Mouse (Mus musculus) liver, postnatal 0 days (tissue): ENCODE results near the gene Gmcl1. TPM values are rescaled to one million over a fixed set of nuclear protein-coding genes. Genes with fewer than 3 reads are reported as not detected.

Experiments
- ATAC-seq: fragments of 200-750 bp; cut with Nextera tagmentation; 2 replicates; pipeline ENCODE4 v1.8.0; 2017; ENCODE audit warnings: mild to moderate bottlenecking, moderate library complexity
- DNase-seq: peaks from one replicate; pipeline ENCODE4 v3.0.0-alpha.2; 2016
- H3K27ac ChIP-seq: fragments of 300-500 bp; sonication (generic); 2 replicates; pipeline ENCODE4 v1.5.1; 2014; ENCODE audit warnings: antibody characterized with exemption, moderate library complexity, mild to moderate bottlenecking, low read depth
- H3K27me3 ChIP-seq: fragments of 300-500 bp; sonication (generic); 2 replicates; pipeline ENCODE4 v1.6.1; 2014; ENCODE audit warnings: low read length, control low read depth, mixed read lengths; ENCODE audit not compliant: insufficient read depth
- H3K36me3 ChIP-seq: fragments of 300-500 bp; sonication (generic); replicated peaks from 2 replicates; pipeline ENCODE4 v1.6.1; 2014; ENCODE audit warnings: mild to moderate bottlenecking, control low read depth, low read length, moderate library complexity, mixed read lengths; ENCODE audit not compliant: insufficient read depth
- H3K4me1 ChIP-seq: fragments of 300-500 bp; sonication (generic); 2 replicates; pipeline ENCODE4 v1.6.1; 2014; ENCODE audit warnings: antibody characterized with exemption, mild to moderate bottlenecking, control low read depth; ENCODE audit not compliant: insufficient read depth
- H3K4me2 ChIP-seq: fragments of 300-500 bp; sonication (generic); 2 replicates; pipeline ENCODE4 v1.6.1; 2014; ENCODE audit warnings: low read depth, mild to moderate bottlenecking, low read length, moderate library complexity, mixed read lengths
- H3K4me3 ChIP-seq: fragments of 300-500 bp; sonication (generic); 2 replicates; pipeline ENCODE4 v1.5.1; 2014; ENCODE audit warnings: low read depth, low read length
- H3K9ac ChIP-seq: fragments of 300-500 bp; sonication (generic); replicated peaks from 2 replicates; pipeline ENCODE4 v1.6.1; 2014; ENCODE audit warnings: mild to moderate bottlenecking, moderate library complexity
- H3K9me3 ChIP-seq: fragments of 300-500 bp; sonication (generic); 2 replicates; pipeline ENCODE4 v1.6.1; 2016; ENCODE audit warnings: mild to moderate bottlenecking, control low read depth, low read length, mixed read lengths
- CTCF ChIP-seq: sonication (generic); IDR thresholded peaks from 2 replicates; pipeline ENCODE4 v1.5.1; 2016; ENCODE audit warnings: antibody characterized with exemption, low read depth
- EP300 ChIP-seq: IDR thresholded peaks from 2 replicates; pipeline ENCODE4 v1.6.1; 2016; ENCODE audit warnings: antibody characterized with exemption, low read depth, mild to moderate bottlenecking
- WGBS: fragments of 180-500 bp; shearing (Covaris S2); extraction: QIAGEN DNeasy Blood & Tissue Kit; methylation state at CpG from one replicate; pipeline ENCODE4 v1.1.7; 2014; ENCODE audit not compliant: insufficient replicate concordance; 5-methylcytosine and 5-hydroxymethylcytosine counted together
- polyA plus RNA-seq: library from polyadenylated mRNA; unstranded; fragments of >200 nt; fragmentation: Nextera tagmentation; extraction: Ambion mirVana; gene quantifications from 2 replicates; pipeline ENCODE4 v1.2.1, GENCODE M21; 2015

Gmcl1 gene
- polyA plus RNA-seq, 1 experiment from 2014 or later = 5.0 TPM

DNA sequence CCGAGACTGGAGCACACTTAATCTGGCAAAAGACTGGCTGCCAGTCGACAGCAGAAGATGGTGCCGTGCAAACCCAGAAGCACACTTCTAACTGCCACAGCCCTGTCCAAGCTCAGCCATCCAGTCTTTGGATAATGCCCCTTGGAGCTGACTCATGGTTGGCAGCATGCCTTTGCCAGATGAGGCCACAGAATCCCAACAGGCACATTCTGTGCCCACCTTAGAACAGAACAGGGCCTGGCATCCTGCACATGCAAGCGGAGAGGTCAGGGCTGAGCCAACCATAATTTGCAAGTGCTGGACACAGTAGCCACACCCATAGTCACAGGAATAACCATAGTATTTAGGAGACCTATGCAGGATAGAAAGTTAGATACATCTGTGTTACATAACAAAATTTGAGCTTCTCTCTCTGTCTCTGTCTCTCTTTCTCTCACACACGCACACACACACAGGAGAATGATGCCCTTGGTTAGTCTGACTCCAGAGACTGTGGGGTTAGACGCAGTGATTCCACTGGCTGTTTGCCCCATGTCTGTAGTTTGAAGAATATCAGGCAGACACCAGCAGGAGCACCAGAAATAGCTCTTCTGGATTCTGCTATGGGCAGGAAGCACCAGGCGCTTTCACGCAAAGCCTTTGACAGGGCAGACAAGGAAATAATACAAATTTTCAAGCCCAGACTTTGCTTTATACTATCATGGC lies 43.0 kb upstream of the Gmcl1 start:
- H3K27me3 ChIP-seq = no peaks in the 10 kb centered on the region
- no peaks in the 10 kb centered on the region for H3K36me3 ChIP-seq
- H3K27ac ChIP-seq = no peak overlapping the region
- WGBS = 82% methylated on average over 8 of the region's 8 CpGs
- DNase-seq (no peak), ATAC-seq (no peak)
- H3K9me3 ChIP-seq = no peaks in the 10 kb centered on the region
- H3K9ac ChIP-seq = no peak overlapping the region
- H3K4me2 ChIP-seq = no peak overlapping the region
- no peaks in the 10 kb centered on the region for H3K4me1 ChIP-seq
- no peak for TF ChIP-seq CTCF
- TF ChIP-seq EP300 = no peak
- H3K4me3 ChIP-seq = no peak overlapping the region

DNA sequence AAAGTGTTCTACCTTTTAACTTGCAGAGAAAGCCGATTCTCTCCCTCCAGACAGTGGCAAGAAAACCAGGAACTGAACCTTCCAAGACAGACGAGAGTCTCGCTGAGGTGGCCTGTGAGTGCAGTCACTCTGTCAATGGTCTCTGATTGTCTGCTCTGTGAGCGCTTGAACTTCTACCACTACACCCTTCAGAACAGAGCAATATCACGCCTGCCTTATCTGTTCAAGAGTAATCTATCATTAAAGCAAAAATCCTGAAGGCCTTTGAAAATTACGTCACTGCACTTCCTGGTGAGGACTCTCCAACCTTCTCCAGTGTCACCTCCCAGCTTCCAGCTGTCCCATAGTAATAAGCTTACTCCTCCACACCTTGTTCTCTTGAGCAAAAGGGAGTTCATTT lies 41.8 kb upstream of the Gmcl1 start:
- H3K4me1 ChIP-seq = no peaks in the 10 kb centered on the region
- WGBS = 71% methylated on average over 6 of the region's 6 CpGs
- no peak overlapping the region for H3K4me3 ChIP-seq
- DNase-seq = no peak
- H3K9ac ChIP-seq = no peak overlapping the region
- no peak for ATAC-seq
- no peaks in the 10 kb centered on the region for H3K36me3 ChIP-seq
- no peaks in the 10 kb centered on the region for H3K9me3 ChIP-seq
- no peak overlapping the region for H3K27ac ChIP-seq
- no peak overlapping the region for H3K4me2 ChIP-seq
- TF ChIP-seq CTCF = no peak
- TF ChIP-seq EP300 = no peak
- no peaks in the 10 kb centered on the region for H3K27me3 ChIP-seq

GRCm38 (mm10) chr6:86773830-86774229 lies 40.6 kb upstream of the Gmcl1 start:
- no peak overlapping the region for H3K9ac ChIP-seq
- WGBS = 66% methylated on average over 4 of the region's 4 CpGs
- DNase-seq (no peak), ATAC-seq (no peak)
- no peaks in the 10 kb centered on the region for H3K36me3 ChIP-seq
- H3K9me3 ChIP-seq = no peaks in the 10 kb centered on the region
- TF ChIP-seq CTCF = no peak
- no peak overlapping the region for H3K27ac ChIP-seq
- no peak overlapping the region for H3K4me3 ChIP-seq
- H3K27me3 ChIP-seq = no peaks in the 10 kb centered on the region
- H3K4me2 ChIP-seq = no peak overlapping the region
- H3K4me1 ChIP-seq = 0 out of 2 replicates have a peak, but pooled peaks cover 6% of the 10 kb centered on the region

DNA sequence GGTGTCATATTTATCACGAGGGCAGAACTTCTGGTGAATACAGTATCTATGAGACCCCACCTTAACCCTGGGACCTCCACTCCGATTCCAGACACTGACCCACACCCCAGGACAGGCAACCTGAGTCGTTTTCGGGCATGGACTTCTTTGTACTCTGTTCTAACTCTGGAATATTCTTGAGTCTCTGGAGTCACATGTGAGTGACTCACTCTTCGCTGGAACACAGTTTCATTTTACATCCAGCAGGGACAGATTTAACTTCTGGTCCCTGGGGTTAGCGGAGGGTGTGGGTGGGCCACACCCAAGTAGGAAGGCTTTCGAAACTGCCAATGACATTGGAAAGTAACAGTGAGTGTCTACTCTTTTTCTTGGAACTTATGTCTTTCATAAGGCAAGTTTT lies 39.4 kb upstream of the Gmcl1 start:
- H3K36me3 ChIP-seq = no peaks in the 10 kb centered on the region
- TF ChIP-seq EP300 (no peak), CTCF (no peak)
- H3K4me2 ChIP-seq = no peak overlapping the region
- no peak overlapping the region for H3K27ac ChIP-seq
- DNase-seq (no peak), ATAC-seq (no peak)
- peaks cover 10% of the 10 kb centered on the region; the same call in 1 of the 2 replicates for H3K4me1 ChIP-seq
- no peak overlapping the region for H3K9ac ChIP-seq
- H3K4me3 ChIP-seq = no peak overlapping the region
- H3K9me3 ChIP-seq = no peaks in the 10 kb centered on the region
- 64% methylated on average over 7 of the region's 7 CpGs for WGBS
- H3K27me3 ChIP-seq = no peaks in the 10 kb centered on the region

DNA sequence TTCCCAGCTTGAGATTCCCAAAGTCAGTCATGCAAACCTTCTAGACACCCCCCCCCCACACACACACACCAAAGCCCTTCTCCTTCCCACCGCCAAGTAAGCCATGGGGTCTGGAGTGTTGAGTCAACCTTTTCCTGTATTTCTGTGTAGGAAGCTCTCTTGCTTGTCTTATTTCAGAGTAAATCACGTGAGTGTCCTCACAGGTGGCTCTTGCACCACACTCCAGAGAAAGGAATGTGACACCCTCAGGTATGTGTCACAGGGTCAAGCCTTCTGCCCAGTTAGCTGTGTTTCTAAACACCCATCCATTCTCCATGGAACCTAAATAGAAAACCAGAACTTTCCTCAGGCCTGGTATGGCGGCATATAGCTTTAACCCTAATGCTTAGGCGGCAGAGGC lies 35.8 kb upstream of the Gmcl1 start:
- H3K27me3 ChIP-seq = no peaks in the 10 kb centered on the region
- TF ChIP-seq EP300 (no peak), CTCF (no peak)
- DNase-seq = no peak
- H3K36me3 ChIP-seq = no peaks in the 10 kb centered on the region
- no peak overlapping the region for H3K4me3 ChIP-seq
- no peak for ATAC-seq
- no peak overlapping the region for H3K27ac ChIP-seq
- WGBS = 68% methylated on average over 4 of the region's 4 CpGs
- H3K4me2 ChIP-seq = no peak overlapping the region
- H3K9me3 ChIP-seq = no peaks in the 10 kb centered on the region
- no peak overlapping the region for H3K9ac ChIP-seq
- peaks cover 10% of the 10 kb centered on the region; the same call in 1 of the 2 replicates for H3K4me1 ChIP-seq

GRCm38 (mm10) chr6:86768186-86768776 lies 35.1 kb upstream of the Gmcl1 start:
- no peak overlapping the region for H3K4me2 ChIP-seq
- 71% methylated on average over 4 of the region's 4 CpGs for WGBS
- peaks cover 10% of the 10 kb centered on the region; the same call in 1 of the 2 replicates for H3K4me1 ChIP-seq
- no peak overlapping the region for H3K4me3 ChIP-seq
- no peaks in the 10 kb centered on the region for H3K27me3 ChIP-seq
- TF ChIP-seq CTCF = no peak
- no peak for TF ChIP-seq EP300
- no peaks in the 10 kb centered on the region for H3K36me3 ChIP-seq
- DNase-seq = no peak
- H3K27ac ChIP-seq = no peak overlapping the region
- no peak for ATAC-seq
- no peak overlapping the region for H3K9ac ChIP-seq
- H3K9me3 ChIP-seq = no peaks in the 10 kb centered on the region
